Mouse (Mus musculus): ENCODE measurements around the gene Tnk2. TPM values are rescaled to one million over a fixed set of nuclear protein-coding genes. Genes with fewer than 3 reads are reported as not detected.

Gene Tnk2
- total and polyA plus RNA-seq, 2 experiments = 1.9 to 35.7 TPM

DNA sequence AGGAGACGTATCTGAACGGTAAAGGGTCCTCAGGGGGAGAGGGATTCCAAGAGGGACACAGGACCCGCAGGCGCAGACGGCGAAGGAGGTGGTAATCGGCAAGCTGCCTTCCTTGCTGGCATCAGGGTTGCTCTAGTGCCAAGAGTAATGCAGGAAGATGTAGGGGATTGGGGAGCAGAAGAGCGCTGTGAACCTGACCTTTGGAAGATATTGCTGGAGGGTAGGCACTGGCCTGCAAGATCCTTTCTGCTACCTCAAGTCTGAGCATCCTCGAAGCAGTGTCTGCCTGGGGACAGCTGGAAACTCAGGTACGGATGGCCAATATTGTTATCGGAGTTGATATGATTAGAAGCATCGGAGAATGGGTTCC is 1.1 kb downstream of the Tnk2 start:
- no peak overlapping the region for H3K27ac ChIP-seq (replicated peaks; ENCODE audit: insufficient read depth, low read depth, low read length)
- H3K4me3 ChIP-seq (ENCODE audit: insufficient read depth, low read depth, low read length) = peak overlapping the region; percentile 77; the same call in 1 of the 2 replicates
- no peak for TF ChIP-seq POLR2A (IDR thresholded peaks at IDR 0.05; ENCODE audit: extremely low read depth, insufficient read depth, low read length)
- no peak for TF ChIP-seq CTCF (IDR thresholded peaks at IDR 0.05; ENCODE audit: low read depth, low read length)
- peaks cover 9% of the 10 kb centered on the region for H3K4me1 ChIP-seq (ENCODE audit: control insufficient read depth, insufficient read depth, low read length)
- WGBS = 17% methylated on average over 12 of the region's 12 CpGs
- H3K9ac ChIP-seq (ENCODE audit: low read depth, low read length) = peak overlapping the region; percentile 97
- H3K36me3 ChIP-seq (ENCODE audit: control insufficient read depth, insufficient read depth, low read length) = no peaks in the 10 kb centered on the region
- DNase-seq (ENCODE audit: extremely low read depth, low read depth, low spot score) = no peak
- H3K27me3 ChIP-seq (ENCODE audit: control insufficient read depth, insufficient read depth, low read length) = no peaks in the 10 kb centered on the region
- no peaks in the 10 kb centered on the region; the same call in 1 of the 2 replicates for H3K79me2 ChIP-seq (ENCODE audit: control insufficient read depth, insufficient read depth, low read length)

DNA sequence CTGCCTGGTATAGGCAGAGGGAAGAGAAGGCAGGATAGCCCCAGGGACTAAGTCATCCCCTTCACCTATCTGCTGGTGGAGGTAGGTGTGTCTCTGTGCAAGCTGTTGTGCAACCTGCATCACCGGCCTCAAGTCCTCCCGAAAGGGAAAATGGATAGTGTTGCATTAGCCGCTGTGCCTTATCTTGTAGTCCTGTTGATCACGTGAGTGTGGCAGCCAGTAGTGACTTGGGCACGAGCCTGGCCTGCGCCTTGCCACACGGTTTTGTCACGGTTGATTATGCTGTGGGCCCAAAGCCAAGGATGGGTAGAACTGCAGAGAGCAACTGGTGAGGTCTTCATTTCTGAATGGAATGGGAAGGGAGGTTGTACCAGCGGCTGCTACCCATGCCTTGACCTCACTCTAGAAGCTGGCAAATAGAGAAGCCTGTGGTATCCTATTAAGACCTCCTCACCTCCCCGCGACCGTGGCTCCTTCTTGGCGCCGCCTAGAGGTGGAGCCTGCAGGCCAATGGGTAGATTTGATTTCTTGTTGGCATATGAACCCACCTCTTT is 1.8 kb downstream of the Tnk2 start:
- H3K4me1 ChIP-seq (ENCODE audit: control insufficient read depth, insufficient read depth, low read length) = peaks cover 9% of the 10 kb centered on the region; the same call in 1 of the 2 replicates
- no peaks in the 10 kb centered on the region for H3K27me3 ChIP-seq (ENCODE audit: control insufficient read depth, insufficient read depth, low read length)
- 13% methylated on average over 14 of the region's 14 CpGs for WGBS
- H3K79me2 ChIP-seq (ENCODE audit: control insufficient read depth, insufficient read depth, low read length) = no peaks in the 10 kb centered on the region; the same call in 1 of the 2 replicates
- no peak overlapping the region for H3K27ac ChIP-seq (replicated peaks; ENCODE audit: insufficient read depth, low read depth, low read length)
- no peaks in the 10 kb centered on the region for H3K36me3 ChIP-seq (ENCODE audit: control insufficient read depth, insufficient read depth, low read length)
- no peak overlapping the region for H3K9ac ChIP-seq (ENCODE audit: low read depth, low read length)
- TF ChIP-seq POLR2A (IDR thresholded peaks at IDR 0.05; ENCODE audit: extremely low read depth, insufficient read depth, low read length) (no peak), CTCF (IDR thresholded peaks at IDR 0.05; ENCODE audit: low read depth, low read length) (peak; percentile 22; the same call in 1 of the 2 replicates)
- DNase-seq (ENCODE audit: extremely low read depth, low read depth, low spot score) = peak; percentile 84
- H3K4me3 ChIP-seq (ENCODE audit: insufficient read depth, low read depth, low read length) = no peak overlapping the region

GRCm38 (mm10) chr16:32646014-32646413 is 2.3 kb downstream of the Tnk2 start:
- Histone ChIP-seq H3K4me3 (ENCODE audit: insufficient read depth, low read depth, low read length) (no peak overlapping the region), H3K9ac (ENCODE audit: low read depth, low read length) (no peak overlapping the region), H3K79me2 (ENCODE audit: control insufficient read depth, insufficient read depth, low read length) (no peaks in the 10 kb centered on the region; the same call in 1 of the 2 replicates), H3K36me3 (ENCODE audit: control insufficient read depth, insufficient read depth, low read length) (no peaks in the 10 kb centered on the region), H3K4me1 (ENCODE audit: control insufficient read depth, insufficient read depth, low read length) (peaks cover 9% of the 10 kb centered on the region; the same call in 1 of the 2 replicates), H3K27ac (replicated peaks; ENCODE audit: insufficient read depth, low read depth, low read length) (no peak overlapping the region), H3K27me3 (ENCODE audit: control insufficient read depth, insufficient read depth, low read length) (no peaks in the 10 kb centered on the region)
- no peak for DNase-seq (ENCODE audit: extremely low read depth, low read depth, low spot score)
- TF ChIP-seq CTCF (IDR thresholded peaks at IDR 0.05; ENCODE audit: low read depth, low read length) (no peak), POLR2A (IDR thresholded peaks at IDR 0.05; ENCODE audit: extremely low read depth, insufficient read depth, low read length) (no peak)
- 76% methylated on average over 9 of the region's 9 CpGs for WGBS

DNA sequence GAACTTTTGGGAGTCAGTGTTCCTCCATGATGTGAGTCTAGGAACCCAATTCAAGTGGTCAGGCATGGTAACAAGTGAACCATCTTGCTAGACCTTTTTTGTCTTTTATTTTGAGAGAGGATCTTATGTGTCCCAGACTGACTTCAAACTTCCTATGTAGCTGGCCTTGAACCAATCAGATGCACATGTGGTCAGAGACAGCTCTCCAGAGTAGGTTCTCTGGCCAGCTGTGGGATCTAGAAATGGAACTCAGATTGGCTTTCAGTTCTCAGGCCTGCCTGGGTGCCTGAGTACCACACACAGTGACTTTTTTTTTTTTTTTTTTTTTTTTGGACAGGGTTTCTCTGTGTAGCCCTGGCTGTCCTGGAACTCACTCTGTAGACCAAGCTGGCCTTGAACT is 4.0 kb downstream of the Tnk2 start:
- TF ChIP-seq POLR2A (IDR thresholded peaks at IDR 0.05; ENCODE audit: extremely low read depth, insufficient read depth, low read length) (no peak), CTCF (IDR thresholded peaks at IDR 0.05; ENCODE audit: low read depth, low read length) (no peak)
- Histone ChIP-seq H3K9ac (ENCODE audit: low read depth, low read length) (no peak overlapping the region), H3K27me3 (ENCODE audit: control insufficient read depth, insufficient read depth, low read length) (no peaks in the 10 kb centered on the region), H3K4me1 (ENCODE audit: control insufficient read depth, insufficient read depth, low read length) (peaks cover 14% of the 10 kb centered on the region; the same call in 1 of the 2 replicates), H3K36me3 (ENCODE audit: control insufficient read depth, insufficient read depth, low read length) (no peaks in the 10 kb centered on the region), H3K27ac (replicated peaks; ENCODE audit: insufficient read depth, low read depth, low read length) (no peak overlapping the region), H3K4me3 (ENCODE audit: insufficient read depth, low read depth, low read length) (no peak overlapping the region), H3K79me2 (ENCODE audit: control insufficient read depth, insufficient read depth, low read length) (no peaks in the 10 kb centered on the region; the same call in 1 of the 2 replicates)
- DNase-seq (ENCODE audit: extremely low read depth, low read depth, low spot score) = no peak

DNA sequence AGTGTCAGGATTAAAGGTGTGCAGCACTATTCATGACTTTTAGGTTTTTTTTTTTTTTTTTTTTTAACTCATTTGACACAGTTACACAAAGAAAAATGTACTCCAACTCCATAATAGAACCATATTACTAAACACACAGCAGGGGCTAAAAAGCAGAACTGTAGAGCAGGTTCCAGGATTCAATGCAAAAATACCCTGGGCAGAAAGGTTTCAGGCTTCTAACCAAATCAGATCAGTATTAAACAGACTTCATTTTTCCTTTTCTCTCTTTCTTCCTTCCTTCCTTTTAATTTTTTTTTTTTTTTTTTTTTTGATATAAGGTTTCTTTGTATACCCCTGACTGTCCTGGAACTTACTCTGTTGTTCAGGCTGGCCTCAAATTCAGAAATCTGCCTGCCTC is 6.8 kb downstream of the Tnk2 start:
- peaks cover 4% of the 10 kb centered on the region; the same call in 1 of the 2 replicates for H3K79me2 ChIP-seq (ENCODE audit: control insufficient read depth, insufficient read depth, low read length)
- H3K27ac ChIP-seq (replicated peaks; ENCODE audit: insufficient read depth, low read depth, low read length) = no peak overlapping the region
- no peaks in the 10 kb centered on the region for H3K36me3 ChIP-seq (ENCODE audit: control insufficient read depth, insufficient read depth, low read length)
- peaks cover 5% of the 10 kb centered on the region; the same call in 1 of the 2 replicates for H3K4me1 ChIP-seq (ENCODE audit: control insufficient read depth, insufficient read depth, low read length)
- TF ChIP-seq POLR2A (IDR thresholded peaks at IDR 0.05; ENCODE audit: extremely low read depth, insufficient read depth, low read length) (no peak), CTCF (IDR thresholded peaks at IDR 0.05; ENCODE audit: low read depth, low read length) (no peak)
- H3K27me3 ChIP-seq (ENCODE audit: control insufficient read depth, insufficient read depth, low read length) = no peaks in the 10 kb centered on the region
- no peak overlapping the region for H3K9ac ChIP-seq (ENCODE audit: low read depth, low read length)
- DNase-seq (ENCODE audit: extremely low read depth, low read depth, low spot score) = no peak
- no peak overlapping the region for H3K4me3 ChIP-seq (ENCODE audit: insufficient read depth, low read depth, low read length)

DNA sequence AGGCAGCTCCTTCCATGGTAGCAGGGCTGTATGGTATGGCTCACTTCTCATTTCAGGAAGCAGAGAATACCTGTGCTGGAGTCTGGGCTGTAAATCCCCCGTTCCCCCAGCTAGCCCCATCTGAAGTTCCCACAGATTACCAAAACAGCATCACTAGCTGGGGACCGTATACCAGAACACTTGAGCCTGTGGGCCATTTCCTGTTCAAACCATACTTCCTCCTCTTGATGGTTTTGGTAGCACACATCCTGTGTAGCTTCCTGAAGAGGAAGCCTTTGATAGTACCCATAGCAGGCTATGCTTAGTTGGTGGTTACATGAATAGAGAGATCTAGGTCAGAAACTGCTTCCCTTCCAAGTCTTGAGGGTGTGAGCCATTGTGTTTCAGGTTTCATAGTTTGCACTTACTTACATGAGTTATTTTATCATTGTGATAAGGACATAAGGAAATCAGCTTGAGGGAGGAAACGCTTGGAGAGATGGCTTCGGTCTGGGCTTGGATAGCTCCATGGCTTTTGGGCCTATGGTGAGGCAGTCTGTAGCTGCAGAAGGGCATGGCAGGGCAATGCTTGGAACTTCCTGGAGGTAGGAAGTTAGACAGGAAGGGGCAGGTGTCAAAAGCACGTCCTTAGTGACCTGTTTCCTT is 7.4 kb downstream of the Tnk2 start:
- peak; percentile 35 for DNase-seq (ENCODE audit: extremely low read depth, low read depth, low spot score)
- Histone ChIP-seq H3K79me2 (ENCODE audit: control insufficient read depth, insufficient read depth, low read length) (peaks cover 6% of the 10 kb centered on the region; the same call in 1 of the 2 replicates), H3K9ac (ENCODE audit: low read depth, low read length) (no peak overlapping the region), H3K4me1 (ENCODE audit: control insufficient read depth, insufficient read depth, low read length) (peaks cover 5% of the 10 kb centered on the region; the same call in 1 of the 2 replicates), H3K27me3 (ENCODE audit: control insufficient read depth, insufficient read depth, low read length) (no peaks in the 10 kb centered on the region), H3K36me3 (ENCODE audit: control insufficient read depth, insufficient read depth, low read length) (no peaks in the 10 kb centered on the region), H3K27ac (replicated peaks; ENCODE audit: insufficient read depth, low read depth, low read length) (peak overlapping the region; percentile 4), H3K4me3 (ENCODE audit: insufficient read depth, low read depth, low read length) (no peak overlapping the region)
- WGBS = 63% methylated on average over 5 of the region's 5 CpGs
- TF ChIP-seq CTCF (IDR thresholded peaks at IDR 0.05; ENCODE audit: low read depth, low read length) (no peak), POLR2A (IDR thresholded peaks at IDR 0.05; ENCODE audit: extremely low read depth, insufficient read depth, low read length) (no peak)

Data from liver, adult 2 months (tissue).